Mouse (Mus musculus) inflammation-experienced regulatory T-cells (primary cell): ENCODE results near the gene Gm4133. TPM values are rescaled to one million over a fixed set of nuclear protein-coding genes. Genes with fewer than 3 reads are reported as not detected.

Experiments
- polyA plus RNA-seq, 2 experiments: library from polyadenylated mRNA; unstranded; fragments of 100-300 nt; shearing (Covaris generic); gene quantifications; one replicate each; pipeline ENCODE4 v1.2.1; 2017

The Gm4133 gene
- not detected for polyA plus RNA-seq

DNA sequence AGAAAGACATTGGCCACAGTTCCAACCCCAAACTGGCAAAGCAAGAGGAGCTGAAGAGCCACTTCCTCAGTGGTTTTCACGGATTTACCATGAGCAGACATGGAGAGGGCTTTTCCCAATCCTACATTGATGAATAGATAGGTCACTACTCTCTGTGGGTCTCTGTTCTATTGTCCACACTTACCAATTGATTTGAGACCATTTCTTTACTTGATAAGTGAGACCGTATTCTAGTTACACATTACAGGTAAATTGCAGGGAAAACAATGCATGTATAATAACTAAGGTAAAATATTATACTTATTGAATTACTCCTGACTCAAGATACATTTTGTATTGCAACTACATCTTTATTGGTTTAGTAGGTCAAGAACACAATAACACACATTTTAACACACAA is at the start of gene Gm4133:
Gene Gm4133 (minus strand): TSS at position 101 of the 400 bp plus-strand sequence.

DNA sequence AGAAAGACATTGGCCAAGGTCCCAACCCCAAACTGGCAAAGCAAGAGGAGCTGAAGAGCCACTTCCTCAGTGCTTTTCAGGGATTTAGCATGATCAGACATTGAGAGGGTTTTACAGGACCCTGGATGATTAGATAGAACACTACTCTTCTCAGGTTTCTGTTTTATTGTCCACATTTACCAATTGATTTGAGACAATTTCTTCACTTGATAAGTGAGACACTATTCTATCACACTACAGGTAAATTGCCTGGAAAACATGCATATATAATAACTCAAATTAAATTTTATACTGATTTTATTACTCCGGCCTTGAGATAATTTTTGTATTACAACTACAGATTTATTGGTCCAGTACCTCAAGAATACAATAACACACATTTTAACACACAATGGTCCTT is 41.4 kb upstream of the Gm4133 start, which contains the start of gene Gm5728:
Gene Gm5728 (minus strand): TSS at position 101 of the 400 bp plus-strand sequence.

Other genes with a start within 250 kb of the Gm4133 start
- gene Vmn1r91, start 234.4 kb downstream of the Gm4133 start, polyA plus RNA-seq = 1 to 10 TPM in 1 of 2 experiments, under 1 TPM in 1; 0.16 to 2.1 TPM
- gene Gm16442, start 211.5 kb downstream of the Gm4133 start, polyA plus RNA-seq = not detected
- not detected for gene Vmn1r93, start 195.0 kb downstream of the Gm4133 start, polyA plus RNA-seq
- gene Vmn1r94, start 165.7 kb downstream of the Gm4133 start, polyA plus RNA-seq = not detected
- not detected for gene Vmn1r95, start 140.4 kb downstream of the Gm4133 start, polyA plus RNA-seq
- gene Gm6164, start 128.5 kb downstream of the Gm4133 start, polyA plus RNA-seq = under 1 TPM in 1 of 2 experiments, not detected in 1; 0.18 TPM
- not detected for gene Gm4498, start 100.2 kb downstream of the Gm4133 start, polyA plus RNA-seq
- gene Gm5890, start 71.2 kb downstream of the Gm4133 start, polyA plus RNA-seq = 1 to 10 TPM; 1.2 to 2.7 TPM
- not detected for gene Gm5728, start 41.3 kb upstream of the Gm4133 start, polyA plus RNA-seq
- gene Vmn1r100, start 83.9 kb upstream of the Gm4133 start, polyA plus RNA-seq = not detected
- not detected for gene Vmn1r101, start 108.5 kb upstream of the Gm4133 start, polyA plus RNA-seq
- gene Gm10670, start 140.9 kb upstream of the Gm4133 start, polyA plus RNA-seq = 1 to 10 TPM in 1 of 2 experiments, under 1 TPM in 1; 0.28 to 5.2 TPM
- not detected for gene Vmn1r103, start 176.5 kb upstream of the Gm4133 start, polyA plus RNA-seq
- 1 to 10 TPM in 1 of 2 experiments, under 1 TPM in 1; 0.25 to 1.1 TPM for gene Vmn1r104, start 199.8 kb upstream of the Gm4133 start, polyA plus RNA-seq
- not detected for gene Gm5726, start 211.7 kb upstream of the Gm4133 start, polyA plus RNA-seq
- gene Gm4141, start 242.2 kb upstream of the Gm4133 start, polyA plus RNA-seq = not detected